Comparison of ENCODE assay signal across 9 mouse cellular contexts in the genomic region with DNA sequence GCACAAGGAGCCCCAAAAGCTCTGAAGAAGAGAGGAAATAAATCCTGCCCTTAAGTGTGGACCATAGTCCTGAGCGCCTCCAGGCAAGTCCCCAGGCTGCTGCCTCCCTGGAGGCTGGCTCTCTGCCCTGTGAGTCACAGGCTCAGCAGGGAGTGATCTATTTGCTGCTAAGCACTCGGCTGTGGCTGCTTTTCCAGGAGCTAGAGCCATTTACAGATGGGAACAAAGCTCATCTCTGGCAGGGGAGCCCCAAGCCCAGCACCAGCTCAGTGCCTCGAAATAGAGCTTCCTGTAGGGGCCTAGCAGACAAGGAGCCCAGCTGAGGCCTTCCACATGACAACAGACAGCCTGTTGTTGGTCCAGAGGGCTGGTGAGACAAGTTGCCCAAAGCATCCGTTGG. TPM values are rescaled to one million over a fixed set of nuclear protein-coding genes. Genes with fewer than 3 reads are reported as not detected.
A peak's percentile ranks its signal among the peaks of the same experiment; 100 is the strongest.
DNase-seq lines count a peak whose midpoint lies in the region; ATAC-seq and TF ChIP-seq lines count a peak whose summit lies in the region.
"Had no signal": no experiment of that assay in that cellular context is flagged by ENCODE, and none has a peak within 500 bp of the region (broad histone marks: within the 10 kb centered on the region; RNA-seq: fewer than 3 reads in every experiment).

No protein-coding gene starts in this region.

- H3K4me3 ChIP-seq in heart, adult 2 months = no peak overlapping the region
- H3K4me3 ChIP-seq in heart, embryonic 12.5 days = no peak overlapping the region
- H3K4me3 ChIP-seq in hindbrain, postnatal 0 days (ENCODE audit: low read length) = no peak overlapping the region
- H3K4me3 ChIP-seq in midbrain, embryonic 15.5 days = no peak overlapping the region
- H3K4me3 ChIP-seq: limb, embryonic 12.5 days had no signal

- H3K36me3 ChIP-seq in heart, adult 2 months (ENCODE audit: control insufficient read depth, insufficient read depth, low read length) = no peaks in the 10 kb centered on the region
- H3K36me3 ChIP-seq in heart, embryonic 12.5 days = no peaks in the 10 kb centered on the region
- H3K36me3 ChIP-seq in hindbrain, postnatal 0 days (ENCODE audit: insufficient read depth, low read length) = no peaks in the 10 kb centered on the region
- H3K36me3 ChIP-seq in midbrain, embryonic 15.5 days (replicated peaks) = no peaks in the 10 kb centered on the region
- H3K36me3 ChIP-seq: limb, embryonic 12.5 days had no signal

- no peak overlapping the region for H3K4me2 ChIP-seq in heart, embryonic 12.5 days
- no peak overlapping the region for H3K4me2 ChIP-seq in hindbrain, postnatal 0 days (ENCODE audit: low read depth, low read length)
- H3K4me2 ChIP-seq in midbrain, embryonic 15.5 days = no peak overlapping the region
- H3K4me2 ChIP-seq: limb, embryonic 12.5 days had no signal

- DNase-seq in heart, adult 2 months = peak; percentile 55 to 74
- peak; percentile 59 for DNase-seq in Patski (ENCODE audit: low read depth, low spot score)
- peak; percentile 73 to 74 for DNase-seq in cerebellum, postnatal 36 days
- peak; percentile 68 for DNase-seq in hindbrain, postnatal 0 days (ENCODE audit: low spot score)

- H3K27ac ChIP-seq in heart, adult 2 months = peak overlapping the region; percentile 53
- no peak overlapping the region for H3K27ac ChIP-seq in heart, embryonic 12.5 days (ENCODE audit: poor library complexity, severe bottlenecking)
- H3K27ac ChIP-seq in hindbrain, postnatal 0 days = peak overlapping the region; percentile 59; the same call in 1 of the 2 replicates
- peak overlapping the region; percentile 64 for H3K27ac ChIP-seq in midbrain, embryonic 15.5 days
- H3K27ac ChIP-seq: limb, embryonic 12.5 days had no signal

- no peak for ATAC-seq in heart, embryonic 12.5 days (ENCODE audit: insufficient number of reproducible peaks, low FRiP score)
- ATAC-seq in Patski = peak; percentile 83
- peak; percentile 43 for ATAC-seq in hindbrain, postnatal 0 days
- ATAC-seq in midbrain, embryonic 15.5 days (replicated peaks) = no peak
- no peak for ATAC-seq in megakaryocyte, adult 5-6 weeks (ENCODE audit: poor library complexity, severe bottlenecking)
- no peak for ATAC-seq in erythroid progenitor cell, adult 5-6 weeks (replicated peaks; ENCODE audit: low FRiP score, poor library complexity, severe bottlenecking)

- H3K9me3 ChIP-seq in heart, embryonic 12.5 days (replicated peaks) = no peaks in the 10 kb centered on the region
- H3K9me3 ChIP-seq in hindbrain, postnatal 0 days (ENCODE audit: low read length) = no peaks in the 10 kb centered on the region
- H3K9me3 ChIP-seq in midbrain, embryonic 15.5 days = no peaks in the 10 kb centered on the region
- H3K9me3 ChIP-seq: limb, embryonic 12.5 days had no signal

- TF ChIP-seq CTCF in heart, adult 2 months (IDR thresholded peaks at IDR 0.05) = no peak
- no peak for TF ChIP-seq CTCF in Patski (IDR thresholded peaks at IDR 0.05)
- TF ChIP-seq CTCF in hindbrain, postnatal 0 days (IDR thresholded peaks at IDR 0.05; ENCODE audit: low read depth) = 0 out of 2 replicates have a peak, but pooled peaks have one; percentile 4

- CTCF ChIA-PET in Patski (lab: Charles Lee) = interaction anchor here (0.8 kb wide), 1 partner anchor 22 kb away, joined by 3 read pairs; no protein-coding TSS in a partner anchor

- 18% methylated on average over 4 of the region's 4 CpGs for WGBS in heart, adult 2 months
- 22% methylated on average over 4 of the region's 4 CpGs for whole genome bisulfite sequencing in heart, embryonic 12.5 days
- 25% methylated on average over 4 of the region's 4 CpGs for WGBS in hindbrain, postnatal 0 days
- 30% methylated on average over 4 of the region's 4 CpGs for WGBS in midbrain, embryonic 15.5 days

- H3K4me1 ChIP-seq in heart, adult 2 months (ENCODE audit: control insufficient read depth, insufficient read depth, low read length) = peaks cover 3% of the 10 kb centered on the region
- no peaks in the 10 kb centered on the region for H3K4me1 ChIP-seq in heart, embryonic 12.5 days (replicated peaks)
- H3K4me1 ChIP-seq in hindbrain, postnatal 0 days (ENCODE audit: insufficient read depth, low read length) = peaks cover 8% of the 10 kb centered on the region; the same call in 1 of the 2 replicates
- H3K4me1 ChIP-seq in midbrain, embryonic 15.5 days = peaks cover 8% of the 10 kb centered on the region

- H3K79me2 ChIP-seq in heart, adult 2 months (replicated peaks; ENCODE audit: control insufficient read depth, insufficient read depth, low read length) = no peaks in the 10 kb centered on the region

- intact Hi-C loops in heart, adult 2 months (cut with DNase I) = no loop called here

- POLR2A ChIA-PET in Patski (lab: Charles Lee) = interaction anchor here (0.6 to 0.8 kb wide), 3 partner anchors 11 to 33 kb away, joined by 3 read pairs; no protein-coding TSS in a partner anchor

- H3K9ac ChIP-seq in heart, adult 2 months (ENCODE audit: low read depth, low read length) = no peak overlapping the region
- no peak overlapping the region for H3K9ac ChIP-seq in heart, embryonic 12.5 days
- no peak overlapping the region for H3K9ac ChIP-seq in hindbrain, postnatal 0 days (replicated peaks; ENCODE audit: low read length)
- H3K9ac ChIP-seq in midbrain, embryonic 15.5 days = no peak overlapping the region
- H3K9ac ChIP-seq: limb, embryonic 12.5 days had no signal

- TF ChIP-seq POLR2A in heart, adult 2 months (IDR thresholded peaks at IDR 0.05; ENCODE audit: insufficient read depth, low read depth, low read length) = no peak

- in situ Hi-C loops in Patski (cut with MboI; ENCODE audit: low pct_unique_long_range_greater_than_20kb) = no loop called here

- H3K27me3 ChIP-seq in heart, adult 2 months (ENCODE audit: control insufficient read depth, insufficient read depth, low read length) = no peaks in the 10 kb centered on the region
- peaks cover 34% of the 10 kb centered on the region for H3K27me3 ChIP-seq in heart, embryonic 12.5 days (replicated peaks)
- no peaks in the 10 kb centered on the region for H3K27me3 ChIP-seq in Patski
- H3K27me3 ChIP-seq in hindbrain, postnatal 0 days (ENCODE audit: insufficient read depth, low read length) = no peaks in the 10 kb centered on the region
- H3K27me3 ChIP-seq in midbrain, embryonic 15.5 days (replicated peaks) = no peaks in the 10 kb centered on the region

- no peak for TF ChIP-seq EP300 in heart, adult 2 months (IDR thresholded peaks at IDR 0.05; ENCODE audit: insufficient read depth, low read depth, low read length)

RNA-seq across cellular contexts. Expression of a gene that starts 37.5 kb away (rescaled TPM):
- 10 to 100 TPM in 1 of 2 experiments, 1 to 10 TPM in 1; 9.0 to 11.8 TPM for total RNA-seq in heart, adult 2 months (2021)
- 8.4 and 14.6 TPM in 2 replicates for polyA plus RNA-seq in heart, adult 2 months (2012; rRNA removed)
- 0.93 and 1.0 TPM in 2 replicates for polyA plus RNA-seq in heart, embryonic 12.5 days (2016; fragmentation: Nextera tagmentation; extraction: Ambion mirVana)
- 8.3 TPM for polyA plus RNA-seq in Patski (2021)
- 71.8 TPM in 2 replicates for total RNA-seq in hindbrain, postnatal 0 days (2014; rRNA removed)
- 8.4 and 8.6 TPM in 2 replicates for polyA plus RNA-seq in hindbrain, postnatal 0 days (2015; fragmentation: Nextera tagmentation; extraction: Ambion mirVana)
- polyA plus RNA-seq in midbrain, embryonic 15.5 days (2015; fragmentation: Nextera tagmentation; extraction: Ambion mirVana) = 12.5 and 12.8 TPM in 2 replicates
- total RNA-seq in megakaryocyte, adult 5-6 weeks (2015) = not detected in 2 replicates
- not detected in 2 replicates for total RNA-seq in megakaryocyte, adult 5-6 weeks (2017)
- not detected in 2 replicates for total RNA-seq in erythroid progenitor cell, adult 5-6 weeks (2015; ENCODE audit: low replicate concordance)
- total RNA-seq in erythroid progenitor cell, adult 5-6 weeks (2017; ENCODE audit: low replicate concordance) = not detected in 2 replicates

Comparison
In these comparisons a context has a peak if more than half of its experiments do, and no peak if none do; other contexts are left out.
1. ATAC-seq: peak in Patski (single experiment) and hindbrain, postnatal 0 days (single experiment); none in heart, embryonic 12.5 days (single experiment), midbrain, embryonic 15.5 days (single experiment), megakaryocyte, adult 5-6 weeks (single experiment) and erythroid progenitor cell, adult 5-6 weeks (single experiment).
2. Peak in every context shown above with its lines, with median percentiles within 50 percentile points of each other: DNase-seq.